Mouse (Mus musculus) heart, postnatal 0 days (tissue): Measurements from ENCODE around the gene Btg2.

Experiments used
- CTCF ChIP-seq: IDR thresholded peaks from 2 replicates; pipeline ENCODE4 v1.5.1; 2016; ENCODE audit warnings: antibody characterized with exemption, control low read depth, low read depth
- EP300 ChIP-seq: IDR thresholded peaks from 2 replicates; pipeline ENCODE4 v1.6.1; 2016; ENCODE audit warnings: antibody characterized with exemption, low read depth

DNA sequence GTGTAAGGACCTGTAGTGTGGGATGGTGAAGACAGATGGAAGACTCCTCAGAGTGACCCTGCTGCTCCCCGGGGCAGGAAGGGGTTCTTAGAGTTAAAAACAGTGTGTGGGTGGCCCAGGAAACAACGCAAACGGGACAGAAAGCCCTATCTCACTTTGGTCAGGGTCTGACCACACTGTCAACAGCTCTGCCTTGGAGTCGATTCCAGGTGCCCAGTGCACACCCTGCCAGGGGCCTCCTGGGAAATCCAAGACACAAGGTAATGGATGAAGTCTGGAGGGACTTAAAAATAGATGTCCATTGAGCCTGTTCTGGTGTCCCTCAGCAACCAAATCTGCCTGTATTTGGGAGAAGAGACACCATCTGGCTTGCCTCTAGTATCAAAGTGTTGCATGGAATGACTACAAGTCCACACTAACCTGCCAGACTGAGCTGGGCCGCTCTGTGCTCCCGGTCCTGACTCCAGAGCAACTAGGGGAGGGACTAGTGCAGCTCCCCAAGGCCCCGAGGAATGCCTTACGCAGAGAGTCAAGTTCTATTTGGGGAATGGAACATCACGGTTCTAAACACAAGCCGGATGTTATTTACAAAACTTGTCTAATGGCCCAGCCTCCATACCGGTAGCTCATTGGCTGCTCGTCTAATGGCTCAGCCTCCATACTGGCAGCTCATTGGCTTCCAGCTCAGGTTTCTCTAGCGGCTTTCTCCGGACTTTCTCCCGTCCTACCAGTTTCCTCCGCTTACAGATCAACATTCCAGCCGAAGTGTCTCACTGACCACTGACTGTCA, 20.0 kb upstream of the Btg2 start:
- TF ChIP-seq EP300: peak; percentile 86
- TF ChIP-seq CTCF: no peak
